Comparison of ENCODE assay signal across 8 mouse cellular contexts in the genomic region with DNA sequence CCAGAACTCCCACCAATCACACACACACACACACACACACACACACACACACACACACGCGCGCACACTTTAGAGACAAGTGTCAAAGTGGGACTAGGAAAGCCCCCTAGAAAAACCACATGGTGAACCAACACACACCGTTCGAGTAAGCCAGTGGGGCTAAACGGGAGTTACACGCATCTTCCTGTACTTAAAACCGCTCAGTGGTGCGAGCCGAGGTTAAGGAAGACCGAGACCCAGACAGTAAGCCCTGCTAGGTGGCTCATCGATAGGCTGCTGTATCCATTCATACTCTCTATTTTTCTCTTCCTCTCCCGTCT. TPM values are rescaled to one million over a fixed set of nuclear protein-coding genes. Genes with fewer than 3 reads are reported as not detected.
DNase-seq lines count a peak whose midpoint lies in the region; ATAC-seq and TF ChIP-seq lines count a peak whose summit lies in the region.
"Had no signal": no experiment of that assay in that cellular context is flagged by ENCODE, and none has a peak within 500 bp of the region (broad histone marks: within the 10 kb centered on the region; RNA-seq: fewer than 3 reads in every experiment).

No protein-coding gene starts in this region.

- H3K4me2 ChIP-seq in lung, postnatal 0 days (replicated peaks; ENCODE audit: low read depth, low read length) = peak overlapping the region; percentile 58
- H3K4me2 ChIP-seq in forebrain, embryonic 14.5 days (ENCODE audit: low read length) = peak overlapping the region; percentile 81
- peak overlapping the region; percentile 45 for H3K4me2 ChIP-seq in liver, embryonic 12.5 days

- H3K9ac ChIP-seq in lung, postnatal 0 days (replicated peaks; ENCODE audit: low read depth) = no peak overlapping the region
- peak overlapping the region; percentile 99 for H3K9ac ChIP-seq in forebrain, embryonic 14.5 days (ENCODE audit: low read length)
- no peak overlapping the region for H3K9ac ChIP-seq in liver, embryonic 12.5 days

- TF ChIP-seq POLR2A in lung, adult 2 months (IDR thresholded peaks at IDR 0.05; ENCODE audit: borderline replicate concordance, extremely low read depth, low read depth, low read length) = no peak

- no peaks in the 10 kb centered on the region for H3K4me1 ChIP-seq in lung, postnatal 0 days (ENCODE audit: insufficient read depth, low read depth, low read length)
- H3K4me1 ChIP-seq in lung, adult 2 months (ENCODE audit: control insufficient read depth, insufficient read depth, low read length) = no peaks in the 10 kb centered on the region
- H3K4me1 ChIP-seq in forebrain, embryonic 14.5 days (ENCODE audit: control insufficient read depth, insufficient read depth, low read length) = peaks cover 15% of the 10 kb centered on the region; the same call in 1 of the 2 replicates
- H3K4me1 ChIP-seq in liver, embryonic 12.5 days = no peaks in the 10 kb centered on the region

- 13% methylated on average over 13 of the region's 13 CpGs for WGBS in lung, postnatal 0 days
- WGBS in lung, adult 2 months = 22% methylated on average over 13 of the region's 13 CpGs
- WGBS in forebrain, embryonic 14.5 days = 5% methylated on average over 13 of the region's 13 CpGs
- WGBS in liver, embryonic 12.5 days (ENCODE audit: insufficient replicate concordance) = 1% methylated on average over 13 of the region's 13 CpGs

- no peak overlapping the region for H3K4me3 ChIP-seq in lung, postnatal 0 days (ENCODE audit: low read depth, low read length)
- no peak overlapping the region for H3K4me3 ChIP-seq in lung, adult 2 months (replicated peaks; ENCODE audit: extremely low read depth, low read depth, low read length)
- peak overlapping the region; percentile 70 for H3K4me3 ChIP-seq in forebrain, embryonic 14.5 days (ENCODE audit: low read depth, low read length)
- H3K4me3 ChIP-seq in liver, embryonic 12.5 days = no peak overlapping the region

- H3K27me3 ChIP-seq in lung, postnatal 0 days (replicated peaks; ENCODE audit: insufficient read depth, low read length) = peaks cover 27% of the 10 kb centered on the region
- H3K27me3 ChIP-seq in forebrain, embryonic 14.5 days (replicated peaks; ENCODE audit: control insufficient read depth, insufficient read depth, low read length) = 0 out of 2 replicates have a peak, but pooled peaks cover 8% of the 10 kb centered on the region
- peaks cover 98% of the 10 kb centered on the region for H3K27me3 ChIP-seq in liver, embryonic 12.5 days (replicated peaks)

- no peak overlapping the region for H3K27ac ChIP-seq in lung, postnatal 0 days (ENCODE audit: low read length)
- H3K27ac ChIP-seq in forebrain, embryonic 14.5 days (ENCODE audit: low read depth, low read length) = peak overlapping the region; percentile 99
- H3K27ac ChIP-seq in liver, embryonic 12.5 days = no peak overlapping the region

- TF ChIP-seq CTCF in lung, postnatal 0 days (IDR thresholded peaks at IDR 0.05) = no peak
- no peak for TF ChIP-seq CTCF in lung, adult 2 months (IDR thresholded peaks at IDR 0.05; ENCODE audit: insufficient read depth, low read length)

- H3K9me3 ChIP-seq in lung, postnatal 0 days (ENCODE audit: low read length) = no peaks in the 10 kb centered on the region
- no peaks in the 10 kb centered on the region for H3K9me3 ChIP-seq in forebrain, embryonic 14.5 days (replicated peaks; ENCODE audit: control insufficient read depth, low read length)
- no peaks in the 10 kb centered on the region for H3K9me3 ChIP-seq in liver, embryonic 12.5 days (replicated peaks)

- H3K36me3 ChIP-seq in lung, postnatal 0 days (ENCODE audit: insufficient read depth, low read length) = no peaks in the 10 kb centered on the region
- H3K36me3 ChIP-seq in forebrain, embryonic 14.5 days (ENCODE audit: control insufficient read depth, insufficient read depth, low read length) = no peaks in the 10 kb centered on the region
- no peaks in the 10 kb centered on the region for H3K36me3 ChIP-seq in liver, embryonic 12.5 days

- TF ChIP-seq EP300 in lung, postnatal 0 days (IDR thresholded peaks at IDR 0.05) = no peak

- DNase-seq in lung, postnatal 0 days (ENCODE audit: low spot score) = no peak
- no peak for DNase-seq in lung, adult 2 months
- peak; percentile 49 for DNase-seq in forebrain, embryonic 14.5 days (ENCODE audit: low spot score)
- no peak for DNase-seq in natural killer cell, adult 2 months (ENCODE audit: low spot score in 2 of 2)
- no peak for DNase-seq in cerebellum, adult 9-10 months
- no peak for DNase-seq in cerebellum, adult 18-20 months
- DNase-seq: right cerebral cortex, postnatal 14 days had no signal

- no peak for ATAC-seq in lung, postnatal 0 days
- ATAC-seq in forebrain, embryonic 14.5 days = no peak; the same call in 1 of the 2 replicates
- no peak for ATAC-seq in liver, embryonic 12.5 days

RNA-seq across cellular contexts. Expression of a gene that starts 6.6 kb away (rescaled TPM):
- polyA plus RNA-seq in lung, postnatal 0 days (2015; fragmentation: Nextera tagmentation; extraction: Ambion mirVana) = 12.0 and 16.2 TPM in 2 replicates
- polyA plus RNA-seq in lung, adult 2 months (2012; rRNA removed) = 15.6 and 22.6 TPM in 2 replicates
- polyA plus RNA-seq in forebrain, embryonic 14.5 days (2014; fragmentation: Nextera tagmentation; extraction: Ambion mirVana) = 99.1 and 114 TPM in 2 replicates
- 5.9 and 6.0 TPM in 2 replicates for polyA plus RNA-seq in liver, embryonic 12.5 days (2016; fragmentation: Nextera tagmentation; extraction: Ambion mirVana)
